Mouse (Mus musculus) frontal cortex, postnatal 25 days (tissue): ENCODE measurements around the gene Nid2.

Experiments used
- DNase-seq, 2 experiments: peaks; one replicate each; pipeline ENCODE4 v3.0.0; 2022; ENCODE audit warnings: low spot score in 2 of 2

Gene Nid2

DNA sequence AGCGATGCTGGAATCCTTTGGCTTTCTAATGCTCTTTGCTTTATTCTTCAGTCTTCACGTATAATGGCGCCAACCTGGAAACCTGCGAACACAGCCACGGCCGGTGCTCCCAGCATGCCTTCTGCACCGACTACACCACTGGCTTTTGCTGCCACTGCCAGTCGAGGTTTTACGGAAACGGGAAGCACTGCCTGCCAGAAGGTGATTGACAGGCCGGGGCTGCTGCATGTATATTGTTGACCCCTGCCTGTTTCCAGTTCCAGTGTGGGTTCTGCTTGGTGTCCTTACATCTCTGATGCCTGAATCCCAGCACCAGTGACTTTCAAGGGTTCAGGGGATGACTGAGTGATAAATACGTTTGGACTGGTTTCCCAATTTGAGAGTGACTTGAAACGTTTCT is 26.9 kb downstream of the Nid2 start:
- no peak for DNase-seq

DNA sequence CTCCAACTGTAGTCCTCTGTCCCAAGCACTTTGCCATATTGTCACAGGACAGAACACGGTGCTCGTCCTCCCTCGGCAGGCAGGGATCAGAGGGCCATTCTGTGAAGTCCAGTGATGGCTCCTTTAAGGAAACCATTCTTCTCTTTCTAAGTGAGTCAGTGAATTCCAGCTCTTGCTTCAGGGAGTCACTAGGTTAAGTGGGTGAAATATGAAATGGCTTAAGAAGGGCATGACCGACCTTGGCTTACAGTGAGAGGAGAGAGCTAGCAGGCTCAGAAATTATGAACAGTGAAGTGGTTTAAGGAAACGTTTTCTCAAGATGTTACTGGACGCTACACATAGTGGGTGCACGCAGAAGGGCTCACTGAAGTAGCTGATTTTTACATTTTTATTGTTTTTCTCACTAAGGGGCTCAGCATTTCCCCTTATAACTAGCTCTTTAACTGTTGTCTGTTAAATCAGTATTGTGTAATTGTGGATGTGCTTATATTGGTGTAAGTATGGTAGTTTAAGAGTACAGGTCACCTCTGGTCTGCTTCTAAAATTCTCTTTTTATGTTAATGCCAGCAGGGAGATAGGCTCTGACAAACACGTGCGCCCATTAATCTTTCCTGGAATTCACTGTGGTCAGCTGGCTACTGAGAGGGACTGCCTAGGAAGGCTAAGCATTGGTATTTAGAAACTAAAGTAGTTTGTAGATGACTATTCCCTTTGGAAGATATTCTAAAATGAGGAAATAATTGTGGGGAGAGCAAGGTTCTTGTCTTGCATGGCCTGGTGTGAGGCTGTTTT is 34.9 kb downstream of the Nid2 start:
- DNase-seq: no peak

DNA sequence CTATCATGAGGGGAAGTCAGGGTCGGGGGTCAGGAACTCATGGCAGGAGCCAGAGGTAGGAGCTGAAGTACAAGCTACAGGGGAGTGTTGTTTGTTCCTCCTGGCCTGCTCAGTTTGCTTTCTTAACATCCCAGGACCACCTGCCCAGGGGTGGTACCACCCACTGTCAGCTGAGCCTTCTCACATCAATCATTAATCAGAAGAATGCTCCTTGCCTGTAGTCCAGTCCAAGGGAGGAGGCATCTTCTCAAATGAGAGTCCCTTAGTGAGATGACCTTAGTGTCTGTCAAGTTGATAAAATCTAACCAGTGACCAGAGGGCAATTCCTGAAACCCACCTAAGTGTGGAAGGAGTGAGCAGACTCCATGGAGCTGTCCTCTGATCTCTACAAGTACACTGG is 37.4 kb downstream of the Nid2 start:
- no peak for DNase-seq

DNA sequence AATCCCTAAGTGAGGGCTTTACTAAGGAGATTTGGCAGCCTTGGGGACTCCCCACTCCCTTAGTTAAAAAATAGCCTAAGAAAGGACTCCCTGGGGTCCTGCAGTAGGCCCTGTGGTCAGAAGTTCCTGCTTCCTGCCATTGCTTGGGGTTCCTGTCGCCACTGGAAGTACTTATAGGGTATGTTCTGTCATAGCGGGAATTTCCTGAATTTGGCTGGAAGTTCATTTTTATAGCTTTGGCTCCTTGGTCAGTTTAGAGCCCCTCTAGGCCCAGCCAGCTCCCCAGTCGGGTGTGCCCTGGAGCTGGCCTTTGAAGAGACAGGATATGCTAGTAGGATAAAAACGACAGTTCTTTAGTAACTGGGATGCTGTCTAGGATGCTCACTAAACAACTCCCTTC is 43.8 kb downstream of the Nid2 start:
- DNase-seq: no peak

DNA sequence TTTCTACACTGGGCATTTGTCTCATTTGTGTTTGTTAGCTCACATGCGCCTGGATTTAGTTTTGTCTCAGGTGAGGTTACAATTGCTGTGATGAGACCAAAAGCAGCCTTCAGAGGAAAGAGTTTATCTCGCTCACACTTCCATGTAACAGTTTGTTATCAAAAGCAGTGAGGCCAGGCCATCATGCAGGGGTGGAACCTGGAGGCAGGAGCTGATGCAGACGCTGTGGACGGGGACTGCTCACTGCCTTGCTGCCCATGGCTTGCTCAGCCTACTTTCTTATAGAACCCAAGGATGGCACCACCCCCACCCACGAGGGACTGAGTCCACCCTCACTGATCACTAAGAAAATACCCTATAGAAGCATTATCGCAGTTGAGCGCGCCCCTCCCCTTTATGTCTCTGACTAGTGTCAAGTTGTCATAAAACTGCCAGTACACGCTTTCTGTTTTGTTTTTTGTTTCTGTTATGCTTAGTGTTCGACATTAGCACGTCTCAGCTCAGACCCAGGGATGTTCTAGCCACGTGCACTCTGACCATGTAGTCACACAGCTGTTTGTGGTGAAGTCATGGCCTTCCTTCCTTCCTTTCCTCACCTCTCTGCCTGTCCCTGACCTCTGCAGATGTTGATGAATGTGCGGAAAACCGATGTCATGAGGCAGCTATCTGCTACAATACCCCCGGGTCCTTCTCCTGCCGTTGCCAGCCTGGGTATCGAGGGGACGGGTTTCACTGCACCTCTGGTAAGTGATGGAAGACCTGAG is 45.7 kb downstream of the Nid2 start:
- DNase-seq: no peak

DNA sequence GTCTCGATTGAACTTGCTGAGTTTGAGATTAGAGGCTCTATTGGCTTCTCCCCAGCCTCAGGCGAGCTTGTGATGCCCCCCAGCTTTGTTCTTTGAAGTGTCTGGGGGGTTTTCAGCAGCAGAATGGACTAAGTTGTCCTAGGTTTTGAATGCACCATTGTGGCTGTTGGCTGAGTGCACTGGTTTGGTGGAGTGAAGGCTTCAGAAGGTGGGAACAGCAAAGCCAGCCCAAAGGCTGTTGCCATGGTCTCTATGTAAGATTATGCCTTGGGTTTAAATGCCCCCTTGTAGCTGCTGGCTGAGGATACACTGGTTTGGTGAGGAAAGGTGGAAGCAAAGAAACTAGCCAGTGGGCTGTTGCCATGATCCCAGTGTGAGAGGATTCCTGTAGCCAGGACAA is 49.4 kb downstream of the Nid2 start:
- DNase-seq: no peak

DNA sequence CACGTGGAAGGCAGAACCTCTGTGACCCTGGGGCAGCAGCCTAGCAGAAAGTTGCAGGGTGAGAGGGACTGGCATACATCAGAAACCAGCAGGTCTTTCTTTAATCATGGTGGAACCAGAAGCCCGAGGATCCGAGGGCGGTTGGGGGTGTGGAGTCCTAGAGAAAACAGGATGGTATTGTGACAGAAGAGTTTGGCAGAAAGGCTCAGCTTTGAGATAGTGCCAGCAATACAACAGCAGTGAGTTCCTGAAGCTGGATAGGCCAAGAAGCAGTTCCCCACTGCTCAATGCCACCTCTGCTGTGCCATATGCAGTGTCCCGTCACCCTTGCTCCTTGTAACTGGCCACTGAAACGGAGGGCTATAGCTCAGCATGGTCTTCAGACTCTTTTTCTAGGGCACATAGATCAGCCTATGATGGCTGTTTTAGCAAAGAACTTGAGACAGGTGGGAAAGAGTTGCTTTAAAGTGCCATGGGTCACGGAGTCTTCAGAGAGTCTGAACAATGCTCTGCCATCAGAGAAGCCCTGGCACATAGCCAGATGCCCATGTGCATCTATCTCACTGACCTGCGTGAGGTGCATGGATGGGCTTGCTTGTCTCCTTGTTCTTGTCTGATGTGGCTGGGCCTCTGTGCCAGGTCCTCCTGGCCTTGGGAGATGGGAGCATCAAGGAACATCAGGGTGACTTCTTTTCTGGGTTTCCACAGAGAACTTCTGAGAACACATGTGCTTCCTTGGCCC is 50.6 kb downstream of the Nid2 start:
- no peak for DNase-seq

DNA sequence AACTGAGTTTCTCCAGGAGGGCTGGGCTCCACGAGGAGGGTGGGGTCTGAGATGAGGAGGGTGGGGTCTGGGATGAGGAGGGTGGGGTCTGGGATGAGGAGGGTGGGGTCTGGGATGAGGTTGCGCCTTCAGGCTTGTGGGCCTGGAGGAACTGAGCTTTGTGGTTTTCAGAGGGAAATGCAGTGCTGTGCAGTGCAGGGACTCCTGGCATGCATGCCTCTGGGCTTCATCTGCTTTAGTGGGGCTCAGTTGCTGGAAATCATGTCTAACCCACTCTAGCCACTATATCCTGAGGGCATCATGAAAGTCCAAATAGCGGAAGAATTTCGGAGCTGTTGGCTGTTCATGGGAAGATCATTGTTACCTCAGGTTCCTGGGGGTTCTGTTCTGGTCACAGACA is 52.2 kb downstream of the Nid2 start:
- no peak for DNase-seq

DNA sequence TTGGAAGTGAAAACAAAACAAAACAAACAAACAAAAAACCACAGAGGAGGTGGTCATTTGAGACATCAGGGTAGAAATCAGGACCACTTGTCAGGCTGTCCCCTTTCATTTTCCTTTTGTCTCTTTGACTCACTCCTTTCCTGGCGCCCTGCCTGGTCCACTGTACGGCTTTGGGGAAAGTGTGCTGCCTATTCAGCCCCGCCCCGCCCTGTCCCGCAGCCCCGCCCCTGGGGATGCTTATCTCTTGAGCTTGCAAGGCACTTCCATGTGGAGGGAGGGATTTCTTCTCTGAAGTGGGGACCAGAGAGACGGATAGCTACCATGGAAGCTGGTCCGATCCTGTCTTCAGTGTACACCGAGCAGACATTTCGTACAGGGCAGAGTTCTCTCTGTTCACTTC is 52.6 kb downstream of the Nid2 start:
- DNase-seq: no peak

DNA sequence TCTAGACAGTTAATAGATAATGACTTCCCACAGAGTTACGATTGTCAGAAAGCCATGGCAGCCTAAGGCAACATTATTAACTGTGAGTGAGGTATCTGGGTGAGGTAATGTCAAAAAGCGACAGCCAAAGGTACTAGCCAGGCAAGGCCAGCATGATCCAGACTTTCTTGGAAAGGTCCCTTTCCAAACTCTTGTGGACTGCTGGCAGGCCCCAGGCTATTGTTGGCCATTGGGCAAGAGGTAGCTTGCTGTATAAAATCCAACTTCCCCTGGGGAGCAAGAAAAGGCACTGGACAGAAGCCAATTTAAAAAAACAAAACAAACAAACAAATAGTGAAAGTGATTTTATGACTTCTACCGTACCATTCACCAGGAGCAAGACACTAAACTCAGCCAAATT is 56.3 kb downstream of the Nid2 start:
- no peak for DNase-seq

DNA sequence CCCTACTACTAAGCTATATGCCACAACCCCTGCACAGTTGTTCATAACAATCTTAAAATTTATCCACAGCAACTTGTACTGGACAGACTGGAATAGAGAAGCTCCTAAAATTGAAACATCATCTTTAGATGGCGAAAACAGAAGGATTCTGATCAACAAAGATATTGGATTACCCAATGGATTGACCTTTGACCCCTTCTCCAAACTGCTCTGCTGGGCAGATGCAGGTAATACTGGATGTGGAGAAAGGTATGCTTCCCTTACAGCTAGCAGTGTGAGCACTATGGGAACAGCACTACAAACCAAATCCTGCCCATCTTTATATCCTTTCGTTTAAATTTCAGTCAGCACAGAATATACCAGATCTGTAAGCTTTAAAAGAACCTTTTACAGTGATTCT is 56.8 kb downstream of the Nid2 start:
- no peak for DNase-seq

DNA sequence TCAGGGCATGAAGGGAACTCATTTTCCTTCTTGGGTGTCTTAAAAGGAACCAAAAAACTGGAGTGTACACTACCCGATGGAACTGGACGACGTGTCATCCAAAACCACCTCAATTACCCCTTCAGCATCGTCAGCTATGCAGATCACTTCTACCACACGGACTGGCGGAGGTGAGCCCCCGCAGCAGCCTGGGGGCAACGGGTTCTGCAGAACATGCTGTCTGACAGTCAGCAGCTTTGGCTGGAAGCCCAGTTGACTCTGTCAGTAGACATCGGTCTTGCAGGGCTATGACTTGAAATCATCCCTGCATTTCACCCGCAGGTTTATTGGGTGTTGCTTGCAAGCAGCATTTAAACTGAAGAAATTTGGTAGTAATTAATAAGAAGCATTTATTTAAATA is 58.9 kb downstream of the Nid2 start:
- DNase-seq: no peak

DNA sequence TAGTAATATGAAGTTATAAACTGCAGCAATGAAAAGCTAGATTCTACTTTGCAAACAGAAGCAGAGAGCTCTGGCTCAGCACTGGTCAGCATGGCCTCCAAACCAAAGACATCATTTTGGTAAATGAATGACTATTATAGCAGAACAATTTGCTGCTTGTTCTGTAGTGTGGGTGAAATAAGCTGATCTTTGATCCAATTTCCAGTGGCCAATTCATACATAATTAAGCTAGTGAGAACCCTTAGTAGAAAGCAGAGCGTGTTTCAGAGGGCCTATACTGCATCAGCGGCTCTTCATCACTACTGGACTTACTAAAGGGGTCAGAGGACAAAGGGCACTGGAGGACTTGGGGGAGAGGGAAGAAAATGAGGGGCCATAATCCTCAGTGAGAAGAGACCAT is 62.0 kb downstream of the Nid2 start:
- DNase-seq: no peak

DNA sequence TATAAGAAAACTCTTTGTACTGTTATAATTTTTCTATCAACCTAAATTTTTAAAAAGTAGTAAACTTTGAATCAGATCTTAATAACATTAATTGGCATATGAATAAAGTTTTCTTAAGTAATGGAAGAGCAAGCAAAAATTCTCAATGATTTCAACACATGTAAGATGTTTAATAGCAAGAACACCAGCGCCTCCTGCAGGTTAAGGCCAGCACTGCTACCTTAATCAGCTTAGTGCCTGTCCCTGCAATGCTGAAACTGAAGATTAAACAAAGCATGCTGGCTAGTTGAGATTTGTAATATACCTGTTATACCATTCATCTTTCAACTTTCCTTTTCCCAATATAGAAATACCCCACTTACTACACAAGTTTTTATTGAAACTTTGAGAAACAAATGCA is 66.9 kb downstream of the Nid2 start:
- peak; percentile 78 to 91 for DNase-seq

DNA sequence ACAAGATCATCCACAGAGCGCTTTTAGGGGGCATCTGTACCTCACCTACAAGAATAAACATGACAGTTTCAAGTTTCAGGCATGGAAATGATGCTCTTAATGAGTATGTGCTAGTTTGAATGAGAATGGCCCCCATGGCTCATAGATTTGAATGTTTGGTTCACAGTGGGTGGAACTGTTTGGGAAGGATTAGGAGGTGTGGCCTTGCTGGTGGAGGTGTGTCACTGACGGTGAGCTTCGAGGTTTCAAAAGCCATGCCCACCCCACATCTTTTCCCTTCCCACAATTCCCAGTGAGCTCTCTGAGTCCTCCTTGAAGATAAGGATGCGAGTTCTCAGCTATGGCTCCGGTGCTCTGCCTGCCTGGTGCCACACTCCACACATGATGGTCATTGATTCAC is 70.6 kb downstream of the Nid2 start:
- DNase-seq: no peak

DNA sequence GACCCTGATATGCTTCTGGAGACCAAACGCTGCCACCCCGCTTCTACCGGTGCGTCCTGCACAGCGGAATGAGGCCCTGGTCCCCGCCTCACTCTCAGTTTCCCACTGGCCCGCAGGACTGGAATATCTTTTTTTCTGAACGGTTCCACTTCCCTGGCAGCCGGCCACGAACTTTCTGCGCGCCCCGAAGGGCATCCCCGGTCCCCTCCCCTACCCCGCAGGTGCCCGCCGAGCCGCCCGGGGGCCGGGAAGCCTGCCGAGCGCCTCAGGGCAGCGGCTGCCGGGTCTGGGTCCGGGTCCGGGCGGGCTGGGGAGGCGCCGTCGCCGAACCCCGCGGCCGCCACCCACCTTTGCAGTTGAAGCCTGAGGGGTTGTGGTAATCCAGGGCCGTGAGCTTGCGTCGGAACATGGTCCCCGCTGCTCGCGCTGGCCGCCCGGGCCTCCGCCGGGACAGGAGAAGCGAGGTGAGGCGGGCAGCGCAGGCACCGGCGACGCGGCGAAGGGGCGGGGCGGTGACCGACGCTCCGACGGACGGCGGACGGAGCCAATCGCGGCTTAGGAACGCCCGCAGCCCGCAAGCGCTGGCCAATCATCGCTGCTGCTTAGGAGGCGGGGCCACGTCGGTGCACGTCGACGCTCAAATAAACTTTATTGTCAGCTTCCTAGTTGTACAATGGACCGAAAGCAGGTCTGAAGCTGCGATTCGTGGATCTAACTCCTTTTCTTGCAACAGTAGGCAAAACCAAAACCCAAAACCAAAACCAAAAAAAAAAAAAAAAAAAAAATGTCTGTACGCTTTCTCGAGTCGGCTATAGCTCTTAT is 72.5 kb downstream of the Nid2 start, which contains the start of gene Rtraf:
Rtraf (minus strand) TSS at position 504 of the 822 bp plus-strand sequence.
- DNase-seq: peak; percentile 73 to 80

DNA sequence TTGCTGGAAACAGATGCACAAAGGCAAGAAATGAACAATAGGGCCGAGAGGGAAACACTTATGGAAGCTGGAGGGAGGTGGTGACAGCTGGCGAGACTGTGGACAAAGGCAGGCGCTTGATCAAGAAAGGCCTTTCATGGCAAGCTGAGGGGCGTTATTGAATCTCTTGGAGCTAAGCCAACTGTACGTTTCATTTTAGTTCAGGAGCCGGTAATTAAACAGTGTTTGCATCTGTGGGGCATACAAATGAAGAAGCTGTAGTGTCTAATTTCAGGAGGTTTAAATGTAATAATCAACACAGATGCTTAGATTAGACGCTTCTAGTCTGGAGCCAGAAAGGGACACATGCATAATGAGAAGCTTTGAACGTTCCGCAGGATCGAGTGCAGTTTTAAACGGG is 74.4 kb downstream of the Nid2 start:
- DNase-seq: no peak

DNA sequence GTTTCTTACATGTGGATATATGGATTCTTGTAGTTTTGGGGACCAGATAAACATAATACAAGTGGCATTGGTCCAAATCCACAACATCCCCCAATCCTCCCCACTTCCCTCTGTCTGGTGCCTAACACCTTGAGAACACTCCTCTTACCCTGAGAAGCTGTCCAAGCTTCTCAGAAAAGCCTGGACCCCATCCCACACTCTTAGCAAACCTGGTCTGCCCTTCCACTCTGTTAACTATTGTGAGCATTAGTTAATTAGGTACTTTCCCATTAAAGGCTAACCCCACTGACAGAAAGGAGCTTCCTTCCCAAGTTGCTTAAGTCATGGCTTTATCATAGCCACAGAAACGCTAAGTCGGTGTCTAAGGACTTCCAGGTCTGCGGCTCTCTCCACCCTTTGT is 85.2 kb downstream of the Nid2 start:
- no peak for DNase-seq

DNA sequence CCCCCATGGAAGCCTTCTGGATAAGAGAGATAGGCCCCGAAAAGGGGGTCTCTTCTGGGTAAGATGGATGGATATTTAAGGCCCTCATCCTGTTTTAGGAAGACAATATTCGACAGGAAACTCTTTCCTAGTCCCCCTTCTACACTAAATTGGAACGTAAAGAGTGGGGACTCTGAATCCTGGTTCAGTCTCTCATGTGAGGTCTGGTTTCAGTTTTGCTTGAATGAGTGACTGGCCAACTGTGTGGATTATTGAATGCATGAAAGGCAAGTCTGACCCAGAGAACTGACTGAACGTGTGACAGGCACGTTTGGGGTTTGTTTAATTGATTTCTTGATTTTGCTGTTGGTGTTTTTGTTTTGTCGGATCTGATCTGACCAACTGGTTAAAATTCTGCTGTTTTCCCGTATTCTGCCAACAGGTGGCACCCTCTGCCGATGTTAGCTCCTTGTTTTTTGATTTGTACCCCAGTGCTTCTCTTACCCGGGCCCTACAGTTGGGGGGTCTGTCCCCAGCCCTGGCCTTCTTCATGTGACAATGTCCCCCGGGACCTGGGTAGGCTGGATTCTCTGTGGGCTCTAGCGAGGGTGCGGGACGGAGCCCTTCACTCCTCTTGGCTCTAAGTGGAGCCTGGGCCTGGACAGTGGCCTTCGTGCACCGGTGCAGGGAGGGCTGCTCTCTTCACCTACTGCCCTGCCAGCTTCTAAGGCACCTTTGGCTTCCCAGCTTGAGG is 88.7 kb downstream of the Nid2 start:
- DNase-seq: peak; percentile 60 to 72

DNA sequence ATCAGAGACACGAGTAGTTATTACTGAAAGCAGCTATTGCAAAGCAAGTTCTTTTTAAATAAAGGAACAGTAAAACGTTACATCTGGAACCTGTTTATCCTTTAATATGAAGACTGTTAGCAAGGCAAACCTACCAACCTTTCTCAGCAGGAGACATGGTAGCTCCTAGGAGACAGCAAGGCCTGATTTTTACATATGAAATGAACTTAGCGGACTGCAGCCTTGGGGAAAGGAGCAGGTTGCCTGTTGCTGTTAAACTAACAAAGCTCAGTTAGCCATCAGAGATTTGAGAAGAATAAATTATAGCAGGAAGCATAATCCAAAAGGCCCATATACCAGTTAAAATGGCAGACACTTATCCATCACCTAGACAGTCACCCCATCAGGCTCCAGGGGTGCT is 102.4 kb downstream of the Nid2 start:
- no peak for DNase-seq

DNA sequence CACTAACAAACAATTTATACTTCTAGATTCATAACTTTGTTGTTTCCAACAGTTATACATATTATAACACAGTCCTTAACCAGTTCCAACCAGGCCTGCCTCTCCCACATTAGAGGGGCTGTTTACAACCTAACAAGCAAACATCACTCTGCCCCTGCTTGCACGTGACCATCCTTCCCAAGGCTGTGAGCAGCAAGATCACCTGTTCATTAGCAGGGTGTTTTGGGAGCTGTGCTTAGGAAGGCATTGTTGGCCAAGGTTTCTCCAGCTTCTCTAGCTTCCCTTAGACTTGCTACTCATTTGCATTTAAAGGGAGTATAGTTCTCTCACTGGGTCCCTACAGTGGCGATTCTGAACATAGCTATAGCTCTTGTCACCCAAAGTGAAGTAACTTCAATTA is 107.2 kb downstream of the Nid2 start:
- DNase-seq: no peak
